Mouse (Mus musculus): ENCODE data around the gene Nup133.

The Nup133 gene

GRCm38 (mm10) chr8:123847546-123847945, 101.5 kb downstream of the Nup133 start:
- DNase-seq (ENCODE audit: low read depth, low spot score), result no peak
